8 mouse cellular contexts compared by ENCODE assay signal in the genomic region with DNA sequence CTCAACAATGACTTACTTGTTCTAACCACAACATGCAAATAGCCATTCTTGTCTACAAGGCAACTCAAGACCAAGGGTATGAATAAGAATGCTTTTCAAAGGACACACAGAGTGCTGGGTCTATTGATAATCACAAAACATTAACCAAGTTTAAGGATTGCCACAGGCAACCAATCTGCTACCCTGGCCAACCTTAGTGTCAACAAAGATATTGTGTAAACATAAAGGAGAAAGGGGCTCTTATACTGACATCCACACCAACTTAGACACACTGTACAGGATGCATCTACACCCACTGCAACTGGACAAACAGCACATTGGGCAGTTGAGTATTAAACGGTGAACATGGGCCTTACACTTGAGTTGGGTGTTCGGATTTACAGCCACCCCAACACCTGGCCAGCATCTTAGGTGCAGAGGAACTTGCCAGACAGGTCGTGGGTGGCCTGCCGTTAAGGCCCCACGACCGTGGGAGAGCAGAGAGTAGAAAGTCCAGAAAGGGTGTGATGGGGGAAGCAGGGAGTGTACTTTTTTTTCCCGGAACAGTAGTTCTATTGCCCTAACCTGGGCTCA. TPM values are rescaled to one million over a fixed set of nuclear protein-coding genes. Genes with fewer than 3 reads are reported as not detected.
DNase-seq lines count a peak whose midpoint lies in the region; ATAC-seq and TF ChIP-seq lines count a peak whose summit lies in the region.

No protein-coding gene starts in this region.

- peak overlapping the region; percentile 98 for H3K9ac ChIP-seq in lung, embryonic 14.5 days
- peak overlapping the region; percentile 91 for H3K9ac ChIP-seq in embryonic facial prominence, embryonic 12.5 days
- peak overlapping the region; percentile 99 for H3K9ac ChIP-seq in intestine, postnatal 0 days (ENCODE audit: low read depth, low read length)
- H3K9ac ChIP-seq in neural tube, embryonic 14.5 days (replicated peaks; ENCODE audit: low read depth, low read length): peak overlapping the region; percentile 96

- no peaks in the 10 kb centered on the region for H3K9me3 ChIP-seq in lung, embryonic 14.5 days (ENCODE audit: low read depth, low read length)
- H3K9me3 ChIP-seq in embryonic facial prominence, embryonic 12.5 days: no peaks in the 10 kb centered on the region
- H3K9me3 ChIP-seq in intestine, postnatal 0 days (ENCODE audit: control insufficient read depth): no peaks in the 10 kb centered on the region
- no peaks in the 10 kb centered on the region for H3K9me3 ChIP-seq in neural tube, embryonic 14.5 days (ENCODE audit: control insufficient read depth, low read length)

- no peak for TF ChIP-seq CTCF in lung, embryonic 14.5 days (IDR thresholded peaks at IDR 0.05; ENCODE audit: low read depth)
- no peak for TF ChIP-seq CTCF in intestine, postnatal 0 days (IDR thresholded peaks at IDR 0.05; ENCODE audit: low read depth)

- peak overlapping the region; percentile 76 for H3K4me3 ChIP-seq in lung, embryonic 14.5 days (ENCODE audit: low read depth, low read length)
- H3K4me3 ChIP-seq in embryonic facial prominence, embryonic 12.5 days: peak overlapping the region; percentile 73
- peak overlapping the region; percentile 84 for H3K4me3 ChIP-seq in intestine, postnatal 0 days (ENCODE audit: low read depth, low read length)
- H3K4me3 ChIP-seq in neural tube, embryonic 14.5 days (ENCODE audit: low read depth, low read length): peak overlapping the region; percentile 72

- H3K4me2 ChIP-seq in lung, embryonic 14.5 days: peak overlapping the region; percentile 76
- peak overlapping the region; percentile 76 for H3K4me2 ChIP-seq in embryonic facial prominence, embryonic 12.5 days (replicated peaks)
- H3K4me2 ChIP-seq in intestine, postnatal 0 days (replicated peaks; ENCODE audit: low read depth): peak overlapping the region; percentile 84
- peak overlapping the region; percentile 91 for H3K4me2 ChIP-seq in neural tube, embryonic 14.5 days (ENCODE audit: low read depth, low read length)

- H3K36me3 ChIP-seq in lung, embryonic 14.5 days (ENCODE audit: insufficient read depth): no peaks in the 10 kb centered on the region
- no peaks in the 10 kb centered on the region for H3K36me3 ChIP-seq in embryonic facial prominence, embryonic 12.5 days
- H3K36me3 ChIP-seq in intestine, postnatal 0 days (ENCODE audit: control insufficient read depth, insufficient read depth): no peaks in the 10 kb centered on the region
- H3K36me3 ChIP-seq in neural tube, embryonic 14.5 days (ENCODE audit: control insufficient read depth, insufficient read depth, low read length): no peaks in the 10 kb centered on the region

- H3K27me3 ChIP-seq in lung, embryonic 14.5 days (ENCODE audit: insufficient read depth, low read length): no peaks in the 10 kb centered on the region
- no peaks in the 10 kb centered on the region for H3K27me3 ChIP-seq in embryonic facial prominence, embryonic 12.5 days
- H3K27me3 ChIP-seq in intestine, postnatal 0 days (replicated peaks; ENCODE audit: control insufficient read depth, insufficient read depth, low read length): no peaks in the 10 kb centered on the region
- no peaks in the 10 kb centered on the region for H3K27me3 ChIP-seq in neural tube, embryonic 14.5 days (ENCODE audit: control insufficient read depth, insufficient read depth, low read length)

- peak; percentile 19; the same call in 1 of the 2 replicates for ATAC-seq in lung, embryonic 14.5 days (ENCODE audit: insufficient read depth)
- ATAC-seq in embryonic facial prominence, embryonic 12.5 days (ENCODE audit: insufficient number of reproducible peaks, insufficient read depth, low FRiP score, low TSS enrichment): peak; percentile 18
- no peak; the same call in 1 of the 2 replicates for ATAC-seq in intestine, postnatal 0 days
- peak; percentile 36 for ATAC-seq in neural tube, embryonic 14.5 days (ENCODE audit: low read depth)

- WGBS in lung, embryonic 14.5 days: 23% methylated on average over 7 of the region's 7 CpGs
- 21% methylated on average over 7 of the region's 7 CpGs for WGBS in embryonic facial prominence, embryonic 12.5 days
- WGBS in intestine, postnatal 0 days: 15% methylated on average over 7 of the region's 7 CpGs
- 34% methylated on average over 7 of the region's 7 CpGs for WGBS in neural tube, embryonic 14.5 days

- H3K4me1 ChIP-seq in lung, embryonic 14.5 days (ENCODE audit: insufficient read depth): peaks cover 10% of the 10 kb centered on the region; the same call in 1 of the 2 replicates
- H3K4me1 ChIP-seq in embryonic facial prominence, embryonic 12.5 days: peaks cover 25% of the 10 kb centered on the region
- 0 out of 2 replicates have a peak, but pooled peaks cover 6% of the 10 kb centered on the region for H3K4me1 ChIP-seq in intestine, postnatal 0 days (replicated peaks; ENCODE audit: control insufficient read depth, insufficient read depth, low read length)
- peaks cover 4% of the 10 kb centered on the region; the same call in 1 of the 2 replicates for H3K4me1 ChIP-seq in neural tube, embryonic 14.5 days (ENCODE audit: control insufficient read depth, insufficient read depth, low read length)

- DNase-seq in lung, embryonic 14.5 days: peak; percentile 37
- DNase-seq in lung, postnatal 36 days: no peak
- no peak for DNase-seq in urinary bladder, postnatal 14 days (ENCODE audit: low spot score)
- DNase-seq in gastrocnemius, postnatal 4 days (ENCODE audit: low spot score in 2 of 2): no peak
- DNase-seq in retina, postnatal 1 day: no peak

- peak overlapping the region; percentile 96 for H3K27ac ChIP-seq in lung, embryonic 14.5 days (ENCODE audit: low read depth)
- H3K27ac ChIP-seq in embryonic facial prominence, embryonic 12.5 days: peak overlapping the region; percentile 97
- H3K27ac ChIP-seq in intestine, postnatal 0 days (ENCODE audit: low read depth, low read length): peak overlapping the region; percentile 95
- peak overlapping the region; percentile 96 for H3K27ac ChIP-seq in neural tube, embryonic 14.5 days (ENCODE audit: low read depth, low read length)

RNA-seq across cellular contexts. Expression of a gene that starts 0.5 kb away (rescaled TPM):
- polyA plus RNA-seq in lung, embryonic 14.5 days (2014; fragmentation: Nextera tagmentation; extraction: Ambion mirVana): 43.3 and 46.5 TPM in 2 replicates
- 42.7 and 44.1 TPM in 2 replicates for polyA plus RNA-seq in embryonic facial prominence, embryonic 12.5 days (2016; fragmentation: Nextera tagmentation; extraction: Ambion mirVana)
- 12.0 and 12.1 TPM in 2 replicates for polyA plus RNA-seq in intestine, postnatal 0 days (2015; fragmentation: Nextera tagmentation; extraction: Ambion mirVana)
- 56.7 and 58.6 TPM in 2 replicates for polyA plus RNA-seq in neural tube, embryonic 14.5 days (2014; fragmentation: Nextera tagmentation; extraction: Ambion mirVana)
- total RNA-seq in gastrocnemius, postnatal 4 days (2021): 10 to 100 TPM; 51.1 TPM
